Mouse (Mus musculus): ENCODE measurements around the gene Six1.
A peak's percentile ranks its signal among the peaks of the same experiment; 100 is the strongest.
"Not testable (repeated sequence)": the region's sequence is repeated elsewhere in the genome, so short reads cannot be mapped to it uniquely, and the experiment has no call there.

Six1 gene

GRCm38 (mm10) chr12:73034901-73035895, 18.5 kb downstream of the Six1 start:
- peak; percentile 69 for DNase-seq (ENCODE audit: extremely low spot score)

- no peak for DNase-seq (ENCODE audit: extremely low spot score)
These were observed 21.0 kb downstream of the Six1 start for GRCm38 (mm10) chr12:73032665-73033064.

- no peak for DNase-seq (ENCODE audit: extremely low spot score)
These were observed 22.4 kb downstream of the Six1 start for GRCm38 (mm10) chr12:73031315-73031714.

GRCm38 (mm10) chr12:73025490-73025889, 28.2 kb downstream of the Six1 start:
- no peak for DNase-seq (ENCODE audit: extremely low spot score)

GRCm38 (mm10) chr12:73020941-73021340, 32.7 kb downstream of the Six1 start:
- peak; percentile 71 for DNase-seq (ENCODE audit: extremely low spot score)

GRCm38 (mm10) chr12:73020422-73020821, 33.3 kb downstream of the Six1 start:
- DNase-seq (ENCODE audit: extremely low spot score) = no peak

GRCm38 (mm10) chr12:73018838-73019237, 34.8 kb downstream of the Six1 start:
- no peak for DNase-seq (ENCODE audit: extremely low spot score)

- DNase-seq (ENCODE audit: extremely low spot score) = no peak
These were observed 37.5 kb downstream of the Six1 start for GRCm38 (mm10) chr12:73016171-73016570.

- DNase-seq (ENCODE audit: extremely low spot score) = no peak
These were observed 39.4 kb downstream of the Six1 start for GRCm38 (mm10) chr12:73014311-73014710.

- no peak for DNase-seq (ENCODE audit: extremely low spot score)
These were observed 40.9 kb downstream of the Six1 start for GRCm38 (mm10) chr12:73012824-73013223.

GRCm38 (mm10) chr12:73012136-73012785, 41.4 kb downstream of the Six1 start:
- no peak for DNase-seq (ENCODE audit: extremely low spot score)

GRCm38 (mm10) chr12:73002903-73003302, 50.8 kb downstream of the Six1 start:
- not testable (repeated sequence) for DNase-seq (ENCODE audit: extremely low spot score)

- not testable (repeated sequence) for DNase-seq (ENCODE audit: extremely low spot score)
These were observed 51.4 kb downstream of the Six1 start for GRCm38 (mm10) chr12:73002281-73002680.

GRCm38 (mm10) chr12:72998105-72999001, 55.3 kb downstream of the Six1 start:
- no peak for DNase-seq (ENCODE audit: extremely low spot score)

GRCm38 (mm10) chr12:72996646-72997045, 57.0 kb downstream of the Six1 start:
- no peak for DNase-seq (ENCODE audit: extremely low spot score)

All from embryo, embryonic 9.5 days (tissue).